Mouse (Mus musculus): ENCODE measurements around the gene Arfgap1. TPM values are rescaled to one million over a fixed set of nuclear protein-coding genes. Genes with fewer than 3 reads are reported as not detected.

Arfgap1 gene
- polyA plus RNA-seq, 1 experiment from 2014 or later: 43.2 TPM

DNA sequence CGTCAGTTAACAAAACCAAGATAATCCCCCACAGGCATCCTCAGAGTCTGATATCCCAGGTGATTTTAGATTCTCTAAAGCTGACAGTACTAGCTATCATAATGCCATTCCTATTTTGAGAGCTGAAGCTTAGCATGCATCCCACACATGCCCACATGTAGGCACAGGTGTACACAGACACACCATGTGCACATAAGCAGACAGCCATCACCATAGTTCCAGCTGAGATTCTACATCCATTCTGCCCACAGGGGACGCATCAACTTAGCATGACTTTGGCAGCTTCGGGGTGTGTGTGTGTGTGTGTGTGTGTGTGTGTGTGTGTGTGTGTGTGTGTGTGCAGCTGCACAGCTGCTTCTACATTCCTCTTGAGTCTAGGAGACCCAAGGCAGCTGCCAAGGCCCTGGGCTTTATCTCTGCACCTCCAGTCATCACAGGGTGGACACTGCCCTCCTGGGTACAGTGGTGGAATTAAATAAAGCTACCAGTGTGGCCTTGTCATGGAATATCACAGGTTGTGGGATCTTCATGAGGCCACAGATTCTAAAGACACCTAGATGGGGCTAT, 21.4 kb downstream of the Arfgap1 start:
- Histone ChIP-seq H3K9me3 (replicated peaks; ENCODE audit: control insufficient read depth, low read length) (no peaks in the 10 kb centered on the region), H3K4me3 (ENCODE audit: low read depth, low read length) (no peak overlapping the region), H3K36me3 (replicated peaks; ENCODE audit: control insufficient read depth, insufficient read depth, low read depth, low read length) (no peaks in the 10 kb centered on the region), H3K4me2 (ENCODE audit: low read depth, low read length) (no peak overlapping the region), H3K27ac (replicated peaks; ENCODE audit: low read depth, low read length) (no peak overlapping the region), H3K9ac (replicated peaks; ENCODE audit: low read length) (no peak overlapping the region), H3K4me1 (ENCODE audit: control insufficient read depth, insufficient read depth, low read length) (no peaks in the 10 kb centered on the region), H3K27me3 (ENCODE audit: control insufficient read depth, insufficient read depth, low read length) (no peaks in the 10 kb centered on the region)
- ATAC-seq (replicated peaks; ENCODE audit: insufficient number of reproducible peaks, low FRiP score, low TSS enrichment, low read depth) (no peak), DNase-seq (ENCODE audit: low spot score) (no peak)
- WGBS: 63% methylated on average over 3 of the region's 3 CpGs

DNA sequence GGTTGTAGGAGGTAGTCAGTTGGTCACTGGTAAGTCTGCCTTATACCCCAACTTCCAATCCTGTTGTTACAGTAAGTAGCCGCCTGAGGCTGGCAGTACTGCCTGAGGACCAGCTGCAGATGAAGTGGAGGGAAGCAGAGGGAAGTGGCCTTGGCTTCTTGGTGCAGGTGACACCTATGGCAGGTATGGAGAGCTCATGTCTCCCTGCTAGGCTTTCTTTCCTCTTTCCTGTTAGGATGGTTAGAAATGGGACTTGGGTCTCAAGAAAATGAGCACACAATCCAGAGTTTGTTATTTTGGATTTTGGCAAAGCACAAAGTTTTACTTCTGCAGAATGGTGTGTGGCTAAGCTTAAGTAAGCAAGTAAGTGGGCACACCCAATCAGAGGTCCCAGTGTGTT, 21.9 kb downstream of the Arfgap1 start:
- no peak for ATAC-seq (replicated peaks; ENCODE audit: insufficient number of reproducible peaks, low FRiP score, low TSS enrichment, low read depth)
- H3K4me2 ChIP-seq (ENCODE audit: low read depth, low read length): no peak overlapping the region
- WGBS: 61% methylated on average over 1 of the region's 1 CpGs
- no peaks in the 10 kb centered on the region for H3K4me1 ChIP-seq (ENCODE audit: control insufficient read depth, insufficient read depth, low read length)
- H3K9ac ChIP-seq (replicated peaks; ENCODE audit: low read length): no peak overlapping the region
- H3K27me3 ChIP-seq (ENCODE audit: control insufficient read depth, insufficient read depth, low read length): no peaks in the 10 kb centered on the region
- H3K9me3 ChIP-seq (replicated peaks; ENCODE audit: control insufficient read depth, low read length): no peaks in the 10 kb centered on the region
- no peak overlapping the region for H3K27ac ChIP-seq (replicated peaks; ENCODE audit: low read depth, low read length)
- no peaks in the 10 kb centered on the region for H3K36me3 ChIP-seq (replicated peaks; ENCODE audit: control insufficient read depth, insufficient read depth, low read depth, low read length)
- no peak for DNase-seq (ENCODE audit: low spot score)
- no peak overlapping the region for H3K4me3 ChIP-seq (ENCODE audit: low read depth, low read length)

DNA sequence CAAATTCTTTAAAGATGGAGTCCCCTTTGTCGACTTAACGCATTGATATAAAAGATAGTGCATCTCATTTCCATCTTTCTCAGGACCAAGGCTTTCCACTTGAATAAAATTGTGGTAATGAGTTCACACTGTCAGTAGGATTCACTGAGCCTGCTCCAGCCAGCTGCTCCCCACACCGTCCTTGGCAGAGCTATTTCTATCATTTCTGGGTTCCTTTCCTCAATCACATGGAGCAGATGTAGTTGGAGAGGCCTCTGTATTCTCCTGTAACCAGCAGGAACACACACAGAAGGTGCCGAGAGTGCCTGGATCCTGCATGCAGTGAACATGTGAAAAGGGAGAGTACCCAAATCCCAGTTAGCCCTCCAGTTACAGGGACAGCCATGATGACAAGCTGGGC, 23.3 kb downstream of the Arfgap1 start:
- DNase-seq (ENCODE audit: low spot score) (no peak), ATAC-seq (replicated peaks; ENCODE audit: insufficient number of reproducible peaks, low FRiP score, low TSS enrichment, low read depth) (no peak)
- Histone ChIP-seq H3K27me3 (ENCODE audit: control insufficient read depth, insufficient read depth, low read length) (no peaks in the 10 kb centered on the region), H3K9me3 (replicated peaks; ENCODE audit: control insufficient read depth, low read length) (no peaks in the 10 kb centered on the region), H3K36me3 (replicated peaks; ENCODE audit: control insufficient read depth, insufficient read depth, low read depth, low read length) (no peaks in the 10 kb centered on the region), H3K4me3 (ENCODE audit: low read depth, low read length) (no peak overlapping the region), H3K4me1 (ENCODE audit: control insufficient read depth, insufficient read depth, low read length) (no peaks in the 10 kb centered on the region), H3K9ac (replicated peaks; ENCODE audit: low read length) (no peak overlapping the region), H3K4me2 (ENCODE audit: low read depth, low read length) (no peak overlapping the region), H3K27ac (replicated peaks; ENCODE audit: low read depth, low read length) (no peak overlapping the region)
- 80% methylated on average over 4 of the region's 4 CpGs for WGBS

DNA sequence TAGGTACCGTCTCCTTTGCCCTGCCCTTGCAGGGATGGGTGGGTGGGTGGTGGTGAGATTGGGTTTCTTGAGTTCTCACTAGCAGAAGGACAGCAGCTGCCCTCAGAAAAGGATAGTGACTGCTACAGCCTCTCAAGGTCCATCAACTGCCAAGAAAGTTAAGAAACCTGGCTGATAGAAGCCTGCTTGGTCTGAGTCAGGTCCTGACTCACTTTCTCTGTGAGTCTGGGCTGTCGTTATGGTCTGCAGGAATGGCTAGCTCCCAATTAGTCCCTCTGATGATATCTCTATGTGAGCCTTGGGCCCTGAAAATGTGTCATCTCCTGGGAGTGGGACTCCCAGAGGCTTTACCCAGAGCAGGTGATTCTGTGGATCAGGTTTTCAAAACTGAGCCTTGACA, 27.3 kb downstream of the Arfgap1 start:
- no peaks in the 10 kb centered on the region for H3K9me3 ChIP-seq (replicated peaks; ENCODE audit: control insufficient read depth, low read length)
- no peak overlapping the region for H3K9ac ChIP-seq (replicated peaks; ENCODE audit: low read length)
- no peaks in the 10 kb centered on the region for H3K4me1 ChIP-seq (ENCODE audit: control insufficient read depth, insufficient read depth, low read length)
- no peaks in the 10 kb centered on the region for H3K27me3 ChIP-seq (ENCODE audit: control insufficient read depth, insufficient read depth, low read length)
- DNase-seq (ENCODE audit: low spot score): no peak
- WGBS: 73% methylated on average over 2 of the region's 2 CpGs
- ATAC-seq (replicated peaks; ENCODE audit: insufficient number of reproducible peaks, low FRiP score, low TSS enrichment, low read depth): no peak
- no peak overlapping the region for H3K27ac ChIP-seq (replicated peaks; ENCODE audit: low read depth, low read length)
- H3K36me3 ChIP-seq (replicated peaks; ENCODE audit: control insufficient read depth, insufficient read depth, low read depth, low read length): no peaks in the 10 kb centered on the region
- H3K4me2 ChIP-seq (ENCODE audit: low read depth, low read length): no peak overlapping the region
- H3K4me3 ChIP-seq (ENCODE audit: low read depth, low read length): no peak overlapping the region

DNA sequence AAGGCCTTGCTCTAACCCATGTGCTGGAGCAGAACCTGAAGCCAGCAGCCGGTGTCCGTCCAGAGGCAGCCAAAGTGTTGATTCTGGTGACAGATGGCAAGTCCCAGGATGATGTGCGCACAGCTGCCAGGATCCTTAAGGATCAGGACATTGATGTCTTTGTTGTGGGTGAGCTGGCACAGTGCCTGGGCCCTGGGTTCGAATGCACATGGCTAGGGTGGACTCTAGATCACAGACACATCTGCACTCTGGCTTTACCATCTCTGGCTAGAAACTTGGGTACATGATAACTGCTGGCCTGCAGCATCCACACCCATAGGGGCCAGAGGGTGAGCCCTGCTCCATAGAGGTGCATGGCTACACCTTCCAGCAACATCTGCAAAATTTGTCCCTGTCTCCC, 28.4 kb downstream of the Arfgap1 start:
- Histone ChIP-seq H3K9me3 (replicated peaks; ENCODE audit: control insufficient read depth, low read length) (no peaks in the 10 kb centered on the region), H3K36me3 (replicated peaks; ENCODE audit: control insufficient read depth, insufficient read depth, low read depth, low read length) (no peaks in the 10 kb centered on the region), H3K27me3 (ENCODE audit: control insufficient read depth, insufficient read depth, low read length) (no peaks in the 10 kb centered on the region), H3K4me1 (ENCODE audit: control insufficient read depth, insufficient read depth, low read length) (no peaks in the 10 kb centered on the region), H3K4me2 (ENCODE audit: low read depth, low read length) (no peak overlapping the region), H3K27ac (replicated peaks; ENCODE audit: low read depth, low read length) (no peak overlapping the region), H3K9ac (replicated peaks; ENCODE audit: low read length) (no peak overlapping the region), H3K4me3 (ENCODE audit: low read depth, low read length) (no peak overlapping the region)
- no peak for DNase-seq (ENCODE audit: low spot score)
- WGBS: 82% methylated on average over 4 of the region's 4 CpGs
- no peak for ATAC-seq (replicated peaks; ENCODE audit: insufficient number of reproducible peaks, low FRiP score, low TSS enrichment, low read depth)

DNA sequence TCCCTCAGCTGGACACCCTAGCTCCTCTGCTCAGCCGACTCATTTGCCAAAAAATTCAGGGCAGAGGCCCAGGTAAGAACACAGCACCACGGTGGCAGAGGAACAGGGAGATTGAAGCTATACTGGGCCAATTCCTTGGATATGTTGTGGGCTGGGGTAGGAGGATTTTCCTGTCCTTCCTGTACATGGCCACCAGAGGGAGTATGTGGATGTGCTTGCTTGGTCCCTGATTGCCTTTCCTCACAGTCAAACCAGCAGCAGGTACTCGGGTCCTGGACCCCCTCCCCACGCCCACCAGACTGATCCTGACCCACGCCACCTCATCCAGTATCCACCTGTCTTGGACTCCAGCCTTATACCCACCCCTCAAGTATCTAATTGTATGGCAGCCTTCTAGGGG, 29.4 kb downstream of the Arfgap1 start:
- WGBS: 19% methylated on average over 5 of the region's 5 CpGs
- H3K36me3 ChIP-seq (replicated peaks; ENCODE audit: control insufficient read depth, insufficient read depth, low read depth, low read length): no peaks in the 10 kb centered on the region
- H3K4me3 ChIP-seq (ENCODE audit: low read depth, low read length): no peak overlapping the region
- DNase-seq (ENCODE audit: low spot score) (peak; percentile 58), ATAC-seq (replicated peaks; ENCODE audit: insufficient number of reproducible peaks, low FRiP score, low TSS enrichment, low read depth) (0 out of 2 replicates have a peak, but pooled peaks have one; percentile 29)
- no peak overlapping the region for H3K4me2 ChIP-seq (ENCODE audit: low read depth, low read length)
- H3K27ac ChIP-seq (replicated peaks; ENCODE audit: low read depth, low read length): no peak overlapping the region
- no peaks in the 10 kb centered on the region for H3K9me3 ChIP-seq (replicated peaks; ENCODE audit: control insufficient read depth, low read length)
- no peaks in the 10 kb centered on the region for H3K27me3 ChIP-seq (ENCODE audit: control insufficient read depth, insufficient read depth, low read length)
- no peaks in the 10 kb centered on the region for H3K4me1 ChIP-seq (ENCODE audit: control insufficient read depth, insufficient read depth, low read length)
- no peak overlapping the region for H3K9ac ChIP-seq (replicated peaks; ENCODE audit: low read length)

DNA sequence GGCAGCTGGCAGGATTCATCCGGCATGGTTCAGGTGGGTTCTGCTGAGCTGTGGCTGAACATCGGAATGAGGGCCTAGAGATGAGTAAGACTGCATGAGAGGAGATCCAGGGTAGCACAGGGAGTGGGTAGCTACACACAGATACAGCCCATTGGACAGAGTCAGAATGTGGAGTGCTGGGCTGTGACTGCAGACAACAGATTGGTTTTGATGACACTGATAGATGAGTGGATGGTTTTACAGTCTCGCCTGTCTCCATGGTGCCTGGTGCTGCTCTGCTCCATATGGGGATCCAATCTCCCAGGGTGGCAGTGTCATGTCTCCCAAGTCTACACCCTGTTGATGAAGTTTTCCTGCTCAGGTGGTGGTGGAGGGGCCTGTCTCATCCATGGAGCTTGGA, 29.9 kb downstream of the Arfgap1 start:
- H3K9ac ChIP-seq (replicated peaks; ENCODE audit: low read length): no peak overlapping the region
- no peaks in the 10 kb centered on the region for H3K27me3 ChIP-seq (ENCODE audit: control insufficient read depth, insufficient read depth, low read length)
- no peaks in the 10 kb centered on the region for H3K9me3 ChIP-seq (replicated peaks; ENCODE audit: control insufficient read depth, low read length)
- no peak overlapping the region for H3K4me3 ChIP-seq (ENCODE audit: low read depth, low read length)
- no peak overlapping the region for H3K4me2 ChIP-seq (ENCODE audit: low read depth, low read length)
- 72% methylated on average over 3 of the region's 3 CpGs for WGBS
- no peaks in the 10 kb centered on the region for H3K36me3 ChIP-seq (replicated peaks; ENCODE audit: control insufficient read depth, insufficient read depth, low read depth, low read length)
- no peak overlapping the region for H3K27ac ChIP-seq (replicated peaks; ENCODE audit: low read depth, low read length)
- DNase-seq (ENCODE audit: low spot score): no peak
- H3K4me1 ChIP-seq (ENCODE audit: control insufficient read depth, insufficient read depth, low read length): no peaks in the 10 kb centered on the region
- 0 out of 2 replicates have a peak, but pooled peaks have one; percentile 19 for ATAC-seq (replicated peaks; ENCODE audit: insufficient number of reproducible peaks, low FRiP score, low TSS enrichment, low read depth)

DNA sequence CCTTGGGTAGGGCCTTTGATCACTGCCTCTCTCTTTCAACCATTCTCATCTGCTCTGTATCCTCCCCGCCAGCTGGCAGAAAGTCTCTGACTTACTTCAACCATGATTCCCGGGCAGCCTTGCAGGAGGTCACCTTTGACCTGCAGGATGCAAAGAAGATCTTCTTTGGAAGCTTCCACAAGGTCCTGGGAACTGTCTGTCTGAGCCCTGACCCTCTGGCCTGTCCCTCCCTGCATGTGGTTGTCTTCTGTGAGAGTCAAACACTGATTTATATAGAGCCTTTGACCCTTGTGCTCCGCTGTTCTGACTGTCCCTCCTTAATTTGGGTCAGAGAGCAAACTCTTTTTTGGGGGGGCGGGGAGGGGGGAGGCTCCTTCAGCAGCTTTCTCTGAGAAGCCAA, 40.0 kb downstream of the Arfgap1 start:
- no peak overlapping the region for H3K27ac ChIP-seq (replicated peaks; ENCODE audit: low read depth, low read length)
- H3K27me3 ChIP-seq (ENCODE audit: control insufficient read depth, insufficient read depth, low read length): no peaks in the 10 kb centered on the region
- no peaks in the 10 kb centered on the region for H3K4me1 ChIP-seq (ENCODE audit: control insufficient read depth, insufficient read depth, low read length)
- ATAC-seq (replicated peaks; ENCODE audit: insufficient number of reproducible peaks, low FRiP score, low TSS enrichment, low read depth) (no peak), DNase-seq (ENCODE audit: low spot score) (no peak)
- no peak overlapping the region for H3K4me3 ChIP-seq (ENCODE audit: low read depth, low read length)
- no peaks in the 10 kb centered on the region for H3K36me3 ChIP-seq (replicated peaks; ENCODE audit: control insufficient read depth, insufficient read depth, low read depth, low read length)
- H3K9ac ChIP-seq (replicated peaks; ENCODE audit: low read length): no peak overlapping the region
- WGBS: 57% methylated on average over 4 of the region's 4 CpGs
- no peak overlapping the region for H3K4me2 ChIP-seq (ENCODE audit: low read depth, low read length)
- H3K9me3 ChIP-seq (replicated peaks; ENCODE audit: control insufficient read depth, low read length): no peaks in the 10 kb centered on the region
